Mouse (Mus musculus): ENCODE data around the gene Stk39.
"Not testable (repeated sequence)": the region's sequence is repeated elsewhere in the genome, so short reads cannot be mapped to it uniquely, and the experiment has no call there.

Gene Stk39

DNA sequence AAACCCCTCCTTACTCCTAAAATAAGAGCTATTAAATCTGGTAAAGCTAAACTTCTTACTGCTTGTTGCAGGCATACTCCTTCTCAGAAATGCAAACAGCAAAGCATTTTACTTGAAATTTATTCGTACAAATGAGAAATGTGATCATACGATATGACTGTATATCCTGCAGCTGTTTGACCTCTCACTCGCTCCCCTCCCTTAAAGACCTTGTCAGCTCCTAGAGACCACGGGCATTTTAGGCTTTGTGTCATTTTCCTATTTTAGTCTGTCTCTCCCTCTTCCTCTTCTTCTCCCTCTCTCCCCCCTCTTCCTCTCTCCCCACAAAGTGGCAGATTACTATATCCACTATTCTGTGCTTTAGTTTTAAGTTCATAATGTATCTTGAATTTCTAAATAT is 200.8 kb downstream of the Stk39 start:
- DNase-seq = no peak

DNA sequence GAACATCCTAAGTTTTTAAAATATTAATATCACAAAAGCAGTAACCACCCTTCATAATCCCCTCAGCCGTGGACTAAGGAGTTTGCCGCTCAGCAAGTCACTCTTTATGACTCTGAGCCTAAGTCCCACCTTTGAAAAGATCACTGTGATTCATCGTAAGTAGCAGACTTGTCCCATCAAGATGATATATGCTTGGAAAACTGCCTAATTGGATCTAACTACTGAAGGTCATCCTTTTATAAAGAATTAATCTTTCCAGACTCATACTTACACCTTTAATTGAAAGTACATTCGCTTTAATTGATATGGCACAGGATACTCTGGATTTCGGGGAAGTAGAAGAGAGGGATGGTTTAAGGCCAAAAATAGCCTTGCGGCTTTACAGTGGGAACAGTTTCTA is 201.2 kb downstream of the Stk39 start:
- no peak for DNase-seq

DNA sequence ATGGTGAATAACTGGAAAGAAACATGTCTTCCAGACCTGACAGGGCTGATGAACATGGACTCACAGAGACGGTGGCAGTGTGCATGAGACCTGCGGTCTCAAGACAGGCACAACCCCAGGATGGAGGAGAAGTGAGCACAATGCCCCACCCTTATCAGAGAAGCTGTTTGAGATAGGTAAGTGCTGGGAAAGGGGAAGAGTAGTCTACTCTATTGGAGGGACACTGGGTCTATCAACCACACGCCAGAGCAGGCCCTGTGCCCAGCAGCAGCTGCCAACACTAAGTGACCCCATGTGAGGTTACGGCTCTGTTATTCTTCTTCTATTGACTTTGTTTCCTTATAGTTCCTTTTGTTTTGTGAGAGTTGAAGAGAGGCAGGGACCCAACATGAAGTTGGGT is 202.4 kb downstream of the Stk39 start:
- DNase-seq = no peak

DNA sequence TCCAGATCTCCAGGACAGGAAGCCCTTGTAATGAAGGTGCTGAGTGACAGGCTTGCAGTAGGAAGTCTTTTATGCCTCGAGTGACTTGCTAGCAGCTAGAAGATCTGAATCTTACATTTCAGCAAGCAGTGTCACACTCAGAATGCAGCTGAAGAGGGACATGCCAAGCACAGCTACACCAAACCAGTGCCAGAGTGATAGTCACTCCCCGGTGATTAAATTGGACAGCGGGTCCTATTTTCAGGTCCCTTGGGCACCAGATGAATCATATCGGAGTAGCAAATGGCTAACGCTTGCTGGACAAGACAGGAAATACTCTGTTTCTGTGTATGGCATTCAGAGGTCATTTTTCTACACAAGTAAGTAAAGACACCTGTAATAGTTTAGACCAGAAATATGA is 207.2 kb downstream of the Stk39 start:
- DNase-seq = no peak

DNA sequence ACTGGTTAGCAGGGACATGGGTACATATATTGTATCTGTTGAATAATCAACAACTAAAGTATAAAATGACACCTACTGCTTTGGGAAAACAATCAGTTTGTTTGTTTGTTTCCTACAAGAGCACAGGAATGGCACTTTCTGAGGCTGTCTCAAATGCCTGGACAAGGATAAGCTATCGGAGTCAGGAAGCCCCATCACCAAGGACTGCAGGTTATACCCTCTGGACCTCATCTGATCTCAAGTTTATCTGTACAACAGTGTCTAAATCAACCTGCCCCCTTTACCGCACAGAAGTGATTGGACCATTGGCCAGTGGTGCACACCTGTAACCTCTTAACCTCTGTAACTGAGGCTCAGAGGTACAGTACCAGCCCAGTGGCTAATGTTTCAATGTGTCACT is 211.2 kb downstream of the Stk39 start:
- no peak for DNase-seq

DNA sequence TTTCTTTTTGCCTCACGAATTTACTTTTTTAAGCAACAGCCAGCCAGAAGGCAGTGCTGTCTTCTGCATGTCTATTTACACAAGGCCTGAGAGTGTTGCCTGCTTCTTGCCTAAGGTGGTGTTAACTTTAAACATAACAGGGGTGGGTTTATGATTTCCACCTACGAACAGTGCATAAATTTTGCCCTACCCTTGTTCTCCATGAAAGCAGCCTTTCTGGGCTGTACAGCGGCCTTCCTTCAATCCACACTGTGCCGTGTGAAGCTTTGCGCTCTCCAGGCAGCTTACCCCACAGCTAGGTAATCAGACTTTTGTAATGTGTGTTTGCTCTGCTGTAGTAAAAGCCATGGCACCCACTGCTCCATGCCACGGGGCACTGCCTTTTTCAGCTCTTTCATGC is 214.5 kb downstream of the Stk39 start:
- no peak for DNase-seq

DNA sequence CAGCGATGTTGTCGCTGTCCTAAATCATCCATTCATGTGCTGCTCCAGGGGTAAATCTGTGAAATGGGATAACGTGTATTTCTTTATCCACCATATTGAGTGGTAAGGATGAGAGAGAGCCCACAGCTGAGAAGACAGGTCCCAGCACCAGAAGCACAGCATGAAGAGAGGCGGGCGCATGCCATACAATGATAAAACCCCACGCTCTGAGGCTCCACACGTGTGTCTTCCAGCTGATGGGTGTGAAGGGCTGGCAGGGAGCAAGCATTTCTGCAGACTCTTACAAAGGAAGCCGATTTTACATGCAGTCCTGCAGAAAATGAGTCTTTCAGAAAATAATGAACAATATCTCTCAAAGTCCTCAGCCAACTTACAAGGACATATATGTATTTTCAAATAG is 215.6 kb downstream of the Stk39 start:
- no peak for DNase-seq

DNA sequence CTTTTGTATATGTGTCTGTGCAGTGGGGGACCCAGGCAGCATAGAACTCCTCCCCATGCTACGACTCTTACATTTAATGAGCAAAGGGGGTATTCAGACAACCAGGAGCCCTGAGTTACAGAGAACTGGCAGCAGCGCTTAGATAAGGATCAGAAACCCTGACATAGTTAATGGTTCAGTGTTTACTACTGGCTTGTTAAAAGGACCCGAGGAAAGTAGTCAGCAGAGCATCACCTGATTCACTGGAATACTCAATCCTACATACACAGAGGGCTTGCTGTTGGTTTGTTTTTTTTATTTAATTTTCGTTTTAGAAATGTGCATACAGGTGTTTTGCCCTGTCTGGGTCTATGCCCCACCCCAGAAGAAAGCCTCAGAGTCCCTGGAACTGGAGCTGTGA is 217.3 kb downstream of the Stk39 start:
- no peak for DNase-seq

DNA sequence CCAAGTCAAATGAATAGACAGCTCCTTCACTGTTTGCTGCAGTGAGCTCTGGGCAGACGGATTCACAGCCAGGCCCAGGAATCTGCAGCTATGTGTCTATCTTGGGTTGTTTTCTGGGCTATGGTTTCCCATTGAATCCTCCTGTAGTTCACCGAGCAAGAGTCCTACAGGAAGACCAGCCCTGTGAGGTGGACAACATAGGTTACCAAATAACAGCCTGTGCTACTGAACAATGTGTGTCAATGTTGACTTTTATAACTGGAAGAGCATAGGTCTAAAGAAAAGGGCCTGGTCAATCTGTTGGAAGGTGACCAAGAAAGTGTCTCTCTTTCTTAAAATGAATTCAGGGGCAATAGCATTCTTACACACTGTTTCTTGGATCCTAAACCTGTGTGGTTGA is 218.8 kb downstream of the Stk39 start:
- DNase-seq = no peak

DNA sequence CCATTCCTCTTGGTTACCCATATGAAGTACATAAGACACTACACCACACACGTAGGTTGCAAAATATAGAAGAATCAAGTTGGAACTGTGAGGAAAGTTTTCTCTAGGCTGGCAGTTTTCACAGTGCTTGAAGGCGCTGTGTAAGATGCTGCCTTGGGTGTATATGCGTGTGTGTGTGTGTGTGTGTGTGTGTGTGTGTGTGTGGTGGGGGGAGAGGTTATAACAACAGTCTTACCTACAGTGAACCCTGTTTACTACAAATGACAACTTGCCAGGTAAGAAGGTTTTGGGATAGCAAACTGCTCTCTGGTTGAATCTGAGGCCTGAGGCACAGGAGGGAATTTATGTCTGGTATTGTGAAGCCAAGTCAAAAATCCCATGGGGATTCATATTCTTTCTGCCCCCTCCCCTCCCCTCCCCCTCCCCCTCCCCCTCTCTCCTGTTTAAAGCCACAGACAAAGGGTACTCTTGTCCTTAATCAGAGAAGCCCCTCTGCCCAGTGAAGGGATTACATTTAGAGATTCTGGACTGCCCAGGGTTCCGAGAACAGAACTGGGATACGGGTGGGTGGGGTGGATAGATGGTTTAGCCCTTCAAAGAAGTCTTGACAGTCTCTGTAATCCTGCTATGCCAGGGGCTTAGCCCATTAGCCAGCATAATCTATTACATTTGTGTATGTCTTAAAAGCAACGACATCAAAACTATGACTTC is 219.9 kb downstream of the Stk39 start:
- DNase-seq = no peak

DNA sequence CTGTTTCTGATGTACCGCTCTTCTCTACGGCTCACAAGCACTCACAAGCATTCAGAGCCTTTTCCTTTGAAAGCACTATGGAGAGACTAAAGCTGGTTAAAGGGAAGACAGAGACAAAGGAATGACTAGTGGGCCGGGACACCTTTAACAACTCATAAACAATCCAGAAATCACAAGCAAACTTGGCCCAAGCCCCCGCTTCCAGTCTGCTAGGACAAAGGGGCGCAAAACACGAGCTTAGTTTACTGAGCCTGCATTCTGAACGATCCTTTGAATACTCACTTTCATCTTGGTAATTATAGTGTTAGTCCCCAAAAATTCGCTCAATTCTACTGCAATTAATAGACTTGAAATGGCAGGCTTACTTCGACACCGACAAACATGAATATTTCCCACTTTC is 221.2 kb downstream of the Stk39 start:
- DNase-seq = no peak

DNA sequence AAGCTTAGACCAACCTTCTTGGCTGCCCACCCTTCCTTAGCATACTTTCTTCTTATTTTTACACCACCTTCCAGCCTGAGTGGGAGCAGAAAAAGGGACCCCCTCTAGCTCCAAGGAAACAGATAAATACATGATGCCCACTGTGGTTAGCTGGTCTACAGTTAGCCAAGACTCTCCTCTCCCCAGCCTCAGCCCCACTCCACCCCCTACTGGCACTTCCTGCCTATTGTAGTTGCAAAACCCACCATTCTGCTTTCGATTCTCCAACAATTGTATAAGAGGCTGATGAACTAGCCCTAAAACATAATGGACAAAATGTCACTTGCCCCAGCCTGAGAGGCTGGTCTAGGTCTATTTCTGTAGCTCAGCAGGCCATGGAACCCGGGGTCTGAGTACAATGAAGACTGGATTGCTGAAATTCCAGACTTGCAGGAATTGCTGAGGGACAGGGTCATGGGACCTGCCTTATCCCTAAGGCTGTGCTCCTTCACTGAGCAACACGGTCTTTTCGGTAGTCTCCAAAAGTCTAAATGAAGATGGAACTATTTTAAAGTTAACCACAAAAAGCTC is 222.1 kb downstream of the Stk39 start:
- DNase-seq = no peak

DNA sequence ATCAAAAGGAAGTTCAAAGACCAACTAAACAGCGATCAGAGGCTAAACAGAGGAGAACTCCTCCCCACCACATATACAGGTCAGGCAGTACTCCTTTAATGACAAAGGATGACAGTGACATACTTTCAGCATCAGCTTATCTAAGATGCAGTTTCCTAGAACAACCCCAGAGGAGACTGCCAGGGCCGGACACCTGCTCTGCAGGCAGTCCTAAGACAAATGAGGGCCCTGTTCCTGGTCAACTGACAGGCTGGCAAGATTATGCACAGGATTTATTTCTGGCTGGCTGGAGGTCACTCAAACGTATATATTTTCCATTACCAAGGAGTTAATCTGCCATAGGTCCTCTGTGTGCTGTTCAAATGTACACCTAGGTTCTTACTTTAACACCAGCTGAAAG is 225.8 kb downstream of the Stk39 start:
- DNase-seq = no peak

DNA sequence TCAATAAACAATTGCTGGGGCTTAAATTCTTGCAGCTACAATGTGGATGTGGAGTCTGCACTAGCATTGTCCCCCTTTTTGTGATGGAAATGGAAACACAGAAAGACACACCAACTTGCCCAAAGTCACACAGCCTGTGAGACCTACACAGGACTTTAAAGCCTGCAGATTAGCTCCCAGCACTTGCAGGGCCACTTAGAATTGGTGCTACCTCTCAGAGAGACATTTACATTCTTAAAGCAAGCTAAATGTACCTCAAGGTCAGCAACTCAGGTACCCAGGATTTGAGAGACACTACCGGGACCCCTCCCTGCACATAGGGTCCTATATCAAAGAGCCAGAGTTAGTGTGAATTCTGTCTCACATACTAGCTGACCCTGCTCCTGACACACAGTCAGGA is 227.5 kb downstream of the Stk39 start:
- DNase-seq = no peak

DNA sequence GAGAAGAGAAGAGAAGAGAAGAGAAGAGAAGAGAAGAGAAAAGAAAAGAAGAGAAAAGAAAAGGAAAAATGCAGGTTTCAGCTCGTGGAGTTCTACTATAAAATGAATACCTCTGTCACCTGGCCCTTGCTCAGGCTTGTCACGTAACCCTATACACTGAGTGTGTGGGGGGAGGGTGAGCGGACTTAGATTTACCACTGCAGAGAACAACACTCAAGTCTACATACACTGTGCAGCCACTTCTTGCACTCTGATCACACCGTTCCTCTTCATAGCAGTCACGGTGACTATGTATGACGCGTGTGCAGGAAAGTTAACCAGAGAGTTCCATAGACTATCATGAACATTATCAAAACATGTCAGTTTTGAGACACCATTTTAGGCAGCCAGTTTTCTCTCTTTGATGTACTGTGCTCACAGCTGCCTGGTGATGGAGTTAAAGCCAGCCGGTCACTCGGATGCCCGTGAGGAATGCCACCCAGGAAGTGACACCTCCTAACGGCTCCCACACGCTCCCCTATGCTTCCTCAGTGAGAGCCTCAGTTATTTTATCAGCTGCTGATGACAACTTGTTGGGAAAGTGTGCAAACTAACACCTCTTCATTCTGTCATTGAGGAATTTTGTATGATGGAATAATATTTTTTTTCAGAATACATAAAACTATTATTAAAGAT is 228.1 kb downstream of the Stk39 start:
- no peak for DNase-seq

DNA sequence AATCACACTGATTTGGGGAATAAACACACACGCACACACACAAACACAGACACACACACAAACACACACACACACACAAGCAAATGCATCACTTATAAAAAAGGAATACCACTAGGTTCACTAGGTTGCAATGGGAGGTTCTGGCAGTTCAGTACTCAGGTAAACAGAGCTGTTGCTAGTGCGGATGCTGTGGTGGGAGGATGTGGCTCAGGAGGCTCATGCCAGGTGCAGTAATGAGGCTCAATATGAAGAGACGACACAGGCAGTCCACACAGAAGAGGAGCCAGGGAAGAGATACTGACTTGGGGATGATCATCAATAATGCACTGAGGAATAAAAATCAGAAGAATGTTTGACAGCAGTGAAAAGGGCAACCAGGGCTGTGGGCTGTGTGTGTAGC is 228.8 kb downstream of the Stk39 start:
- DNase-seq = no peak

DNA sequence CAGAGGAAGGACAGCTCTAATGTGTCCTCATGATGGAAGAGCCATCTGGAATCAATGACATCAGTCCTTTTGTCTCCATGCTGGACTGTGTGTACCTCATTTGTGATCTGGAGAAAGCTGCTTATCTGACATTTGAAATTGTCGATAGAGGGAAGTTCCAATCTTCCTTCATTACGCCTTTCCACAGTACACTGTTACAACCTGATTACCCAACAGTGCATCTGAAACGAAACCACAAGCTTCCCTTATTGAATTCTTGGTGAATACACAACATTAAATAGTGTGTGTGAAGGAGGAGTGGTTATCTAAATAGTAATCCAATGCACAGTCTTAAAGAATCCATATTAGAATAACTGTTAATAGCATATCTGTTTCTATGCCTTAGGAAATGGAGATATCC is 230.0 kb downstream of the Stk39 start:
- DNase-seq = no peak

DNA sequence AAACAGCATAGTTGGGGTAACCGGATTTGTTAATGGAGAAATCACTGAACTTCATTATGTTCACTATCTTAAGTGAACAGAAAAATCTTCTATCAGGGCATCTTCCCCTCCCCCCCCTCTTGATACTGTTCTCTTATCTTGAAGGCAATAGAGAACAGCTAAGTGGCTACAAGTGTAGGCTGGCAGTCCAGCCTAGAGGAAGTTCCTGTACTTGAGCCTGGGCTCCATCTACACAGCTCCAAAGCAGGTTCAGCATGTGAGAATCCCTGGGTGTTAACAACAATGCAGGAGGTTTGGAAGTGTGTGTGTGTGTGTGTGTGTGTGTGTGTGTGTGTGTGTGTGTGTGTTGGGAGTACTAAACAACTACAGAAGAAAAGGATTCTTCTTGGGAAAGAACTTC is 230.4 kb downstream of the Stk39 start:
- no peak for DNase-seq

DNA sequence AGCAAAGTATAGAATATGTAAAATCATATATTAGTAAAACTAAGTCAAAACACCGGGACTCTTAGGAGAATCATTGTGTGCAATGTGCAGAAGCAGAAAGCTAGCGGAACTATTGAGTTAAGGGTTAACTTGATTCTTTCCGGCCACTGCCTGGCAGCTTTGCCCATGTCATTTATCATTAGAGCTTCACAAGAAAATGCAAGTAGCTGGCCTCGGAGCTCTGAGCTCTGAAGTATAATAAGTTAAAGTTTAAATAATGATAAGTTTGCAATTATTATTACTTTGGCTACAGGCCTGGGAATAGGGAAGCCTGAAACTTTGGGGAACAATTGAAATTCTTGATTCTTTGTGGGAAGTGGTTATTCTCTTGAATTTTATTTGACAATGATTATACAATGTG is 232.7 kb downstream of the Stk39 start:
- DNase-seq = not testable (repeated sequence)

DNA sequence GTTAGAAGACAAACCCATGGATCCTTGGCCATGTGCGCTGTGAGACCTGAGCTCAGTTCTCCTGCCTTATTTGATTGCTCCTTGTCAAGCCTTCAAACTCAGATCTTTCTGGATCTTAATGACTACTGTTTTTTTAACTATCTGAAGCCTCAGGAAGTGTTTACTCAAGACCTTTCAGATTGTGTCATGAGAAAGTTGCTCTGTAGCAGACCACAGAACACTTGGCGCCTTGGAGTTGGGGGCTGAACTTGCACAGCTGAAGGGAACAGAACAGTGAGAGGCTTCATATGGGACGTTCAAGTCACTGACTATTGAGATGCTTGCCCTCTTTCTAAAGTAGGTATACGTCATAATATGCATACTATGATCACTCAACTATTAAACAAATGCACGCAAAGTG is 239.1 kb downstream of the Stk39 start:
- no peak for DNase-seq

DNA sequence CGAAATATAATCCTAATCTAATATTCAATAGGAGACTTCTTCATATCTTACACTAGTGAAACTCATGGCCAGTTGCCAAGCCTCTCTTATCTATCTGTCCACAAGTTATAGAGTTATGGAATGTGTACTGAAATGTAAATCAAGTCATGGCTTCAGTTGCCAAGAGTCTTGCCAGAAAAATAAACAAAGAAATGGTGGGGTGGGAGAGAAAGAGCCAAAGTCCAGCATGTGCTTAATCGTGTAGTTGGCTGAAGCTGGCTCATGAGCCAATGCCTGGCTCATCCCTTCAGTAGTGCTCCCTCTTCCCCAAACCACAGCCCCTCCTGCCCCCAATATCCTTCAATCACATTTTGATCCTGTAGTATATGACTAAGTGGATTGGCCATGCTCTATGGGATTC is 242.2 kb downstream of the Stk39 start:
- no peak for DNase-seq

DNA sequence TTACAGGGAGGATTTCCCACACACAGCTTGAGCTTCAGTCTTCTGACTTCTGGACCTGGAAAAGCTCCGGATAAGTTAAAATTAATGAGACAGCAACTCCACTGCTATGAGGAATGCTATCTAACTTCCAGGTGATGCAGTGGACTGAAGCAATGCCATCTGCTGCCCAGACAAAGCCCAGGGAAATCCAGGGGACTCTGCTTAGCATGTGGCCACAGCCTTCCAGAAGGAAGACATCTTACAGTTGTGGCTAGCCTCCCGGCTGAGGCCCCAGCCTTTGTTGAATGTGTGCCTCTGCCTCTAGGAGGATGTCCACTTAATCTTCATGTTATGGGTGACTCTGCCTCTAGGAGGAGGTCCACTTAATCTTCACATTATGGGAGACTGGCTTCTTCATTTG is 243.0 kb downstream of the Stk39 start:
- no peak for DNase-seq

DNA sequence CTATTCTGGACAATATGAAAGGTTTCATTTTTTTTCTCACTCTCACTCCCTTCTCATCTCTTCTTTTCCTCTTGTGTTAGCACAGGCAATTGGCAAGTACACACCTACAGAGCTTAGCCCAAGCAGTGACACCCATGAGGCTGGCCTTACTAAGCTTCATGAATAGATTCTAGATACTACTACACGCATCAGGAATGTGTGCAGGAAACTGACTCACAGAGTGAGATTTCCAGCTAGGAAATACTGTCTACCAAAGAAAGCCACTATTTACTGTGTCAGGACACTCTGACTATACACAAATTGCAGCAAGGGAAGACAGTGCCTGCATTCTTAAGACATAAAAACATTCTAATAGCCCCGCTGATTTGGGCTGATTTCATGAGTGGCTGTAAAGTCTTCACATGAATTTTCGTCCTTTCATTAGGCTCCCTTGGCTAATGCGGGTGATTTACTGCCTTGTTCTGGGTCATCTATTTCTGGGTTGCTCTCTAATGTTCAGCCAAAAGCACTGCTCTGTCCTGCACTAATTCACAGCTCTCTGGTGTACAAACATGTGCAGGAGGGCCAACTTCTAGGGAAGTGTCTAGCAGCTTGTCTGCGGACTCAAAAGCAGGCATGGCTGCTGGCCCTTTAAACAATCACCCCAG is 249.7 kb downstream of the Stk39 start:
- no peak for DNase-seq

DNA sequence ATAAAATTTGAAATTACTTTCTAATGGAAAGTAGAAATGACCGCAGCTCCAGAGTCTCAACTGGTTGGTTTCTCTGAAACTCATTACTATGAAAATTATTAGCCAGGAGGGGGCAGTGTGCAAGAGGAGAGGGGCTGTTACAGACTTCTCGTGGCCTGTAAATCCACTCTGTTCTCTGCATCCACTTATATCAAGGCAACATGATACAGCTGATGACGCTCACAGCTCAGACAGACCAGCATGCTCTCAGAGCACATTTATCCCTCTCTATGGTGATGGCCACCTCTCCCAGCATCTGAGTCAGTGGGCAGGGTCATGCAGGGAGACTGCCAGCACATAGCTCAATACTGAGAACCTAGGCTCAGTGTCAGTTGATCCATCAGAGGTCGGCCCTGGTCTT is 250.8 kb downstream of the Stk39 start:
- no peak for DNase-seq

Measured in lung, postnatal 14 days (tissue).